Mouse (Mus musculus) heart, adult 9 months (tissue): ENCODE measurements at regions not wholly inside any gene's neighbourhood (a gene's known extent, or its start where the extent isn't known, plus 50 kb on each side); places are given as distances from the start of the nearest gene placed in this dataset.

Source experiments
- DNase-seq, 2 experiments: peaks; one replicate each; pipeline ENCODE4 v3.0.0; 2022; ENCODE audit warnings: low spot score in 2 of 2

GRCm38 (mm10) chr4:53320735-53321449 lies 119.3 kb upstream of the Slc44a1 start:
- no peak for DNase-seq

- DNase-seq: no peak
Observed at GRCm38 (mm10) chr4:53319051-53319450, 121.2 kb upstream of the Slc44a1 start.

- no peak for DNase-seq
Observed at GRCm38 (mm10) chr4:53318181-53318580, 122.0 kb upstream of the Slc44a1 start.

- DNase-seq: no peak
Observed at GRCm38 (mm10) chr4:53317453-53317824, 122.8 kb upstream of the Slc44a1 start.

- DNase-seq: no peak
Observed at GRCm38 (mm10) chr4:53316796-53317452, 123.3 kb upstream of the Slc44a1 start.

GRCm38 (mm10) chr4:53315876-53316762 lies 124.1 kb upstream of the Slc44a1 start:
- no peak for DNase-seq

GRCm38 (mm10) chr4:53315121-53315875 lies 124.9 kb upstream of the Slc44a1 start:
- peak in 1 of 2 experiments; percentile 38 for DNase-seq

- no peak for DNase-seq
Observed at GRCm38 (mm10) chr4:53314076-53314475, 126.1 kb upstream of the Slc44a1 start.

GRCm38 (mm10) chr4:53307121-53307520 lies 133.1 kb upstream of the Slc44a1 start:
- no peak for DNase-seq

GRCm38 (mm10) chr4:53304782-53305385 lies 135.3 kb upstream of the Slc44a1 start:
- DNase-seq: no peak

GRCm38 (mm10) chr4:53304290-53304654 lies 135.9 kb upstream of the Slc44a1 start:
- DNase-seq: no peak

- peak in 1 of 2 experiments; percentile 22 for DNase-seq
Observed at GRCm38 (mm10) chr4:53303621-53304289, 136.5 kb upstream of the Slc44a1 start.

- DNase-seq: no peak
Observed at GRCm38 (mm10) chr4:53297975-53298374, 138.3 kb upstream of the Abca1 start.

- no peak for DNase-seq
Observed at GRCm38 (mm10) chr4:53292606-53293005, 132.9 kb upstream of the Abca1 start.

GRCm38 (mm10) chr4:53277741-53278525 lies 118.2 kb upstream of the Abca1 start:
- peak in 1 of 2 experiments; percentile 25 for DNase-seq

- DNase-seq: no peak
Observed at GRCm38 (mm10) chr4:53270433-53270832, 110.7 kb upstream of the Abca1 start.

- peak; percentile 37 to 52 for DNase-seq
Observed at GRCm38 (mm10) chr4:53269999-53270398, 110.3 kb upstream of the Abca1 start.

GRCm38 (mm10) chr4:53269251-53269842 lies 109.7 kb upstream of the Abca1 start:
- no peak for DNase-seq

GRCm38 (mm10) chr4:53264901-53265300 lies 105.2 kb upstream of the Abca1 start:
- peak in 1 of 2 experiments; percentile 34 for DNase-seq
